Mouse (Mus musculus) hindbrain, embryonic 12.5 days (tissue): ENCODE measurements around the gene Ccin. TPM values are rescaled to one million over a fixed set of nuclear protein-coding genes. Genes with fewer than 3 reads are reported as not detected.

Experiments
- ATAC-seq: fragments of 200-750 bp; cut with Nextera tagmentation; 2 replicates; pipeline ENCODE4 v1.8.0; 2017; ENCODE audit warnings: moderate TSS enrichment; ENCODE audit not compliant: low FRiP score
- H3K27ac ChIP-seq: fragments of 300-500 bp; sonication (generic); 2 replicates; pipeline ENCODE4 v1.5.1; 2016; ENCODE audit warnings: mild to moderate bottlenecking
- H3K27me3 ChIP-seq: fragments of 300-500 bp; sonication (generic); 2 replicates; pipeline ENCODE4 v1.6.1; 2016; ENCODE audit warnings: mild to moderate bottlenecking
- H3K36me3 ChIP-seq: fragments of 300-500 bp; sonication (generic); 2 replicates; pipeline ENCODE4 v1.6.1; 2016; ENCODE audit warnings: mild to moderate bottlenecking
- H3K4me1 ChIP-seq: fragments of 300-500 bp; sonication (generic); 2 replicates; pipeline ENCODE4 v1.6.1; 2016
- H3K4me2 ChIP-seq: fragments of 300-500 bp; sonication (generic); replicated peaks from 2 replicates; pipeline ENCODE4 v1.6.1; 2016; ENCODE audit warnings: mild to moderate bottlenecking
- H3K4me3 ChIP-seq: fragments of 300-500 bp; sonication (generic); 2 replicates; pipeline ENCODE4 v1.5.1; 2016; ENCODE audit warnings: mild to moderate bottlenecking
- H3K9ac ChIP-seq: fragments of 300-500 bp; sonication (generic); 2 replicates; pipeline ENCODE4 v1.6.1; 2016; ENCODE audit warnings: mild to moderate bottlenecking, moderate library complexity
- H3K9me3 ChIP-seq: fragments of 300-500 bp; sonication (generic); replicated peaks from 2 replicates; pipeline ENCODE4 v1.6.1; 2016; ENCODE audit warnings: mild to moderate bottlenecking
- WGBS: fragments of 180-500 bp; shearing (Covaris S2); methylation state at CpG from one replicate; pipeline ENCODE4 v1.1.7; 2016; 5-methylcytosine and 5-hydroxymethylcytosine counted together
- polyA plus RNA-seq: library from polyadenylated mRNA; unstranded; fragments of >200 nt; fragmentation: Nextera tagmentation; extraction: Ambion mirVana; gene quantifications from 2 replicates; pipeline ENCODE4 v1.2.1, GENCODE M21; 2016

Ccin gene
- polyA plus RNA-seq, 1 experiment from 2014 or later = not detected

- peak; percentile 55 for ATAC-seq
- no peak overlapping the region for H3K4me2 ChIP-seq
Measured at GRCm38 (mm10) chr4:43978521-43979443, 4.5 kb upstream of the Ccin start.

GRCm38 (mm10) chr4:43979746-43980145 is 3.5 kb upstream of the Ccin start:
- peaks cover 6% of the 10 kb centered on the region; the same call in 1 of the 2 replicates for H3K36me3 ChIP-seq
- H3K27me3 ChIP-seq = no peaks in the 10 kb centered on the region
- no peak overlapping the region for H3K4me3 ChIP-seq
- no peak overlapping the region for H3K4me2 ChIP-seq
- peaks cover 15% of the 10 kb centered on the region for H3K4me1 ChIP-seq
- H3K9me3 ChIP-seq = no peaks in the 10 kb centered on the region
- ATAC-seq = no peak
- H3K9ac ChIP-seq = no peak overlapping the region
- no peak overlapping the region for H3K27ac ChIP-seq
- WGBS = 84% methylated on average over 3 of the region's 3 CpGs

More at GRCm38 (mm10) chr4:43978521-43979443, 4.5 kb upstream of the Ccin start:
- peak overlapping the region; percentile 58 for H3K27ac ChIP-seq
- no peak overlapping the region for H3K9ac ChIP-seq
- no peaks in the 10 kb centered on the region for H3K9me3 ChIP-seq
- no peaks in the 10 kb centered on the region for H3K27me3 ChIP-seq
- H3K4me1 ChIP-seq = peaks cover 15% of the 10 kb centered on the region
- H3K36me3 ChIP-seq = peaks cover 9% of the 10 kb centered on the region; the same call in 1 of the 2 replicates
- 20% methylated on average over 17 of the region's 17 CpGs for WGBS
- no peak overlapping the region for H3K4me3 ChIP-seq

- WGBS = 89% methylated on average over 4 of the region's 4 CpGs
- H3K27ac ChIP-seq = no peak overlapping the region
- no peak overlapping the region for H3K4me2 ChIP-seq
- H3K9me3 ChIP-seq = no peaks in the 10 kb centered on the region
- no peak overlapping the region for H3K9ac ChIP-seq
- H3K4me1 ChIP-seq = peaks cover 15% of the 10 kb centered on the region
- H3K36me3 ChIP-seq = peaks cover 5% of the 10 kb centered on the region; the same call in 1 of the 2 replicates
- no peak for ATAC-seq
- H3K27me3 ChIP-seq = no peaks in the 10 kb centered on the region
- no peak overlapping the region for H3K4me3 ChIP-seq
Measured at GRCm38 (mm10) chr4:43980236-43980635, 3.0 kb upstream of the Ccin start.

- H3K27me3 ChIP-seq = no peaks in the 10 kb centered on the region
- ATAC-seq = no peak
- no peak overlapping the region for H3K9ac ChIP-seq
- peaks cover 5% of the 10 kb centered on the region; the same call in 1 of the 2 replicates for H3K36me3 ChIP-seq
- no peak overlapping the region for H3K27ac ChIP-seq
- 95% methylated on average over 6 of the region's 6 CpGs for WGBS
- no peaks in the 10 kb centered on the region for H3K9me3 ChIP-seq
- H3K4me2 ChIP-seq = no peak overlapping the region
- peaks cover 15% of the 10 kb centered on the region for H3K4me1 ChIP-seq
- H3K4me3 ChIP-seq = no peak overlapping the region
Measured at GRCm38 (mm10) chr4:43980846-43981245, 2.4 kb upstream of the Ccin start.

GRCm38 (mm10) chr4:43981251-43981650 is 2.0 kb upstream of the Ccin start:
- Histone ChIP-seq H3K4me1 (peaks cover 15% of the 10 kb centered on the region), H3K27me3 (no peaks in the 10 kb centered on the region), H3K9ac (no peak overlapping the region), H3K27ac (no peak overlapping the region), H3K4me3 (no peak overlapping the region), H3K36me3 (peaks cover 5% of the 10 kb centered on the region; the same call in 1 of the 2 replicates), H3K9me3 (no peaks in the 10 kb centered on the region), H3K4me2 (no peak overlapping the region)
- ATAC-seq = no peak
- WGBS = 83% methylated on average over 7 of the region's 7 CpGs

- Histone ChIP-seq H3K4me2 (peak overlapping the region; percentile 58), H3K27me3 (no peaks in the 10 kb centered on the region), H3K27ac (peak overlapping the region; percentile 31; the same call in 1 of the 2 replicates), H3K4me3 (peak overlapping the region; percentile 30), H3K9me3 (no peaks in the 10 kb centered on the region), H3K36me3 (0 out of 2 replicates have a peak, but pooled peaks cover 4% of the 10 kb centered on the region), H3K9ac (peak overlapping the region; percentile 57), H3K4me1 (peaks cover 15% of the 10 kb centered on the region)
- WGBS = 3% methylated on average over 24 of the region's 24 CpGs
- ATAC-seq = peak; percentile 91
Measured at GRCm38 (mm10) chr4:43982053-43982732, 1.1 kb upstream of the Ccin start.

- no peak overlapping the region for H3K4me3 ChIP-seq
- H3K27ac ChIP-seq = no peak overlapping the region
- H3K9ac ChIP-seq = no peak overlapping the region
- H3K27me3 ChIP-seq = no peaks in the 10 kb centered on the region
- no peak overlapping the region for H3K4me2 ChIP-seq
- no peaks in the 10 kb centered on the region for H3K9me3 ChIP-seq
- ATAC-seq = no peak
- H3K4me1 ChIP-seq = peaks cover 9% of the 10 kb centered on the region
- WGBS = 92% methylated on average over 22 of the region's 22 CpGs
- no peaks in the 10 kb centered on the region for H3K36me3 ChIP-seq
Measured at GRCm38 (mm10) chr4:43983756-43984155, 473 bp downstream of the Ccin start.

- Histone ChIP-seq H3K4me3 (no peak overlapping the region), H3K36me3 (no peaks in the 10 kb centered on the region), H3K4me1 (peaks cover 3% of the 10 kb centered on the region), H3K9me3 (no peaks in the 10 kb centered on the region), H3K27ac (no peak overlapping the region), H3K9ac (no peak overlapping the region), H3K4me2 (no peak overlapping the region), H3K27me3 (no peaks in the 10 kb centered on the region)
- ATAC-seq = no peak
- 94% methylated on average over 19 of the region's 19 CpGs for WGBS
Measured at GRCm38 (mm10) chr4:43984326-43984725, 1.0 kb downstream of the Ccin start.

- Histone ChIP-seq H3K9me3 (no peaks in the 10 kb centered on the region), H3K4me1 (peaks cover 2% of the 10 kb centered on the region; the same call in 1 of the 2 replicates), H3K9ac (no peak overlapping the region), H3K27me3 (no peaks in the 10 kb centered on the region), H3K4me3 (no peak overlapping the region), H3K36me3 (no peaks in the 10 kb centered on the region), H3K4me2 (no peak overlapping the region), H3K27ac (no peak overlapping the region)
- WGBS = 86% methylated on average over 3 of the region's 3 CpGs
- ATAC-seq = no peak
Measured at GRCm38 (mm10) chr4:43988976-43989375, 5.7 kb downstream of the Ccin start.

GRCm38 (mm10) chr4:43993072-43993471 is 9.8 kb downstream of the Ccin start:
- WGBS = 91% methylated on average over 11 of the region's 11 CpGs
- H3K27me3 ChIP-seq = no peaks in the 10 kb centered on the region
- ATAC-seq = no peak

GRCm38 (mm10) chr4:43994342-43994741 is 11.1 kb downstream of the Ccin start:
- Histone ChIP-seq H3K9me3 (no peaks in the 10 kb centered on the region), H3K9ac (no peak overlapping the region), H3K4me2 (no peak overlapping the region), H3K36me3 (no peaks in the 10 kb centered on the region), H3K4me1 (no peaks in the 10 kb centered on the region), H3K4me3 (no peak overlapping the region), H3K27me3 (no peaks in the 10 kb centered on the region), H3K27ac (no peak overlapping the region)
- ATAC-seq = no peak
- 84% methylated on average over 2 of the region's 2 CpGs for WGBS

More at GRCm38 (mm10) chr4:43993072-43993471, 9.8 kb downstream of the Ccin start:
- H3K9me3 ChIP-seq = no peaks in the 10 kb centered on the region
- no peak overlapping the region for H3K9ac ChIP-seq
- no peaks in the 10 kb centered on the region for H3K36me3 ChIP-seq
- H3K27ac ChIP-seq = no peak overlapping the region
- no peak overlapping the region for H3K4me3 ChIP-seq
- no peak overlapping the region for H3K4me2 ChIP-seq
- peaks cover 2% of the 10 kb centered on the region; the same call in 1 of the 2 replicates for H3K4me1 ChIP-seq

GRCm38 (mm10) chr4:44003622-44004021 is 20.3 kb downstream of the Ccin start:
- Histone ChIP-seq H3K36me3 (no peaks in the 10 kb centered on the region), H3K4me3 (no peak overlapping the region), H3K9me3 (no peaks in the 10 kb centered on the region), H3K4me2 (no peak overlapping the region), H3K27ac (no peak overlapping the region), H3K9ac (no peak overlapping the region), H3K4me1 (no peaks in the 10 kb centered on the region), H3K27me3 (no peaks in the 10 kb centered on the region)
- ATAC-seq = no peak
- WGBS = 91% methylated on average over 6 of the region's 6 CpGs
